Mouse (Mus musculus) liver, adult 2 months (tissue): ENCODE measurements at regions not wholly inside any gene's neighbourhood (a gene's known extent, or its start where the extent isn't known, plus 50 kb on each side); places are given as distances from the start of the nearest gene placed in this dataset.

Experiments used
- DNase-seq: peaks from one replicate; pipeline ENCODE4 v3.0.0-alpha.2; 2011; ENCODE audit warnings: low read depth, low spot score; ENCODE audit errors: extremely low read depth
- H3K27ac ChIP-seq: fragments of 200-500 bp; replicated peaks from 2 replicates; pipeline ENCODE4 v1.5.1; 2012; ENCODE audit warnings: low read depth, mild to moderate bottlenecking, control low read depth, inconsistent platforms, low read length; ENCODE audit not compliant: insufficient read depth
- H3K27me3 ChIP-seq: fragments of 200-500 bp; 2 replicates; pipeline ENCODE4 v1.6.1; 2012; ENCODE audit warnings: mild to moderate bottlenecking, moderate library complexity, low read length, inconsistent platforms; ENCODE audit not compliant: control insufficient read depth, insufficient read depth
- H3K36me3 ChIP-seq: fragments of 200-500 bp; 2 replicates; pipeline ENCODE4 v1.6.1; 2012; ENCODE audit warnings: low read length, inconsistent platforms; ENCODE audit not compliant: control insufficient read depth, insufficient read depth
- H3K4me1 ChIP-seq: fragments of 200-500 bp; 2 replicates; pipeline ENCODE4 v1.6.1; 2011; ENCODE audit warnings: low read length; ENCODE audit not compliant: control insufficient read depth, insufficient read depth
- H3K4me3 ChIP-seq: fragments of 200-500 bp; 2 replicates; pipeline ENCODE4 v1.5.1; 2011; ENCODE audit warnings: low read depth, mild to moderate bottlenecking, control low read depth, low read length, moderate library complexity; ENCODE audit not compliant: insufficient read depth
- H3K79me2 ChIP-seq: fragments of 200-500 bp; 2 replicates; pipeline ENCODE4 v1.6.1; 2012; ENCODE audit warnings: inconsistent platforms, mild to moderate bottlenecking, low read length, moderate library complexity; ENCODE audit not compliant: control insufficient read depth, insufficient read depth
- H3K9ac ChIP-seq: fragments of 200-500 bp; 2 replicates; pipeline ENCODE4 v1.6.1; 2012; ENCODE audit warnings: low read depth, mild to moderate bottlenecking, control low read depth, inconsistent platforms, low read length
- CTCF ChIP-seq: fragments of 200-500 bp; IDR thresholded peaks from 2 replicates; pipeline ENCODE4 v1.5.1; 2011; ENCODE audit warnings: low read depth, low read length, control low read depth
- POLR2A ChIP-seq: fragments of 200-500 bp; IDR thresholded peaks from 2 replicates; pipeline ENCODE4 v1.6.1; 2011; ENCODE audit warnings: low read length, control low read depth; ENCODE audit not compliant: insufficient read depth; ENCODE audit errors: extremely low read depth
- whole genome bisulfite sequencing: fragments of 180-500 bp; shearing (Covaris S2); methylation state at CpG from one replicate; pipeline ENCODE4 v1.1.7; 2018; 5-methylcytosine and 5-hydroxymethylcytosine counted together

- Histone ChIP-seq H3K4me3 (no peak overlapping the region), H3K36me3 (no peaks in the 10 kb centered on the region), H3K4me1 (no peaks in the 10 kb centered on the region), H3K27ac (no peak overlapping the region), H3K9ac (no peak overlapping the region), H3K27me3 (no peaks in the 10 kb centered on the region), H3K79me2 (no peaks in the 10 kb centered on the region)
- 81% methylated on average over 14 of the region's 14 CpGs for WGBS
- no peak for TF ChIP-seq CTCF
- no peak for TF ChIP-seq POLR2A
- no peak for DNase-seq
Measured at GRCm38 (mm10) chr7:118296856-118297518, 53.5 kb upstream of the Smg1 start.

- Histone ChIP-seq H3K4me1 (no peaks in the 10 kb centered on the region), H3K4me3 (no peak overlapping the region), H3K36me3 (no peaks in the 10 kb centered on the region), H3K27ac (no peak overlapping the region), H3K27me3 (no peaks in the 10 kb centered on the region), H3K79me2 (no peaks in the 10 kb centered on the region), H3K9ac (no peak overlapping the region)
- 70% methylated on average over 6 of the region's 6 CpGs for WGBS
- DNase-seq = peak; percentile 40
- TF ChIP-seq CTCF (no peak), POLR2A (no peak)
Measured at GRCm38 (mm10) chr7:118295855-118296254, 52.4 kb upstream of the Smg1 start.

GRCm38 (mm10) chr7:118295275-118295674 is 51.8 kb upstream of the Smg1 start:
- Histone ChIP-seq H3K4me1 (no peaks in the 10 kb centered on the region), H3K27me3 (no peaks in the 10 kb centered on the region), H3K36me3 (no peaks in the 10 kb centered on the region), H3K27ac (no peak overlapping the region), H3K9ac (no peak overlapping the region), H3K4me3 (no peak overlapping the region), H3K79me2 (no peaks in the 10 kb centered on the region)
- WGBS = 81% methylated on average over 11 of the region's 11 CpGs
- TF ChIP-seq CTCF (peak; percentile 65), POLR2A (no peak)
- no peak for DNase-seq

DNA sequence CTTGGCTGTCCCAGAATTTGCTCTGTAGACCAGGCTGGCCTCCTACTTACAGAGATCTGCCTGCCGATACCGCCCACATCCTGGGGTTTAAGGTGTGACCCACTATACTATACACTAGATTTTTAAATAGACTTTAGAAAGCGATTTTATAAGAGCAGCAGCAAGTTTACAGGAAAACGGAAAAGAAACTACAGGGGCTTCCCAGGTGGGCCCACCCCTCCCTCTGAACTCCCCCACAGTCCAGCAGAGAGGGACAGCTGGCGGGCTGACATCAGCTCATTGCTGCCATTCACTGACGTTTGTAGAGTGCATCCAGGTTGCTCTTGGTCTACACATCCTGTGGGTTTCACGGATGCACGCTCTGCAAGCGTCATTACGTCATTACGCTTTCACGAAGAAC is 51.2 kb upstream of the Smg1 start:
- 94% methylated on average over 12 of the region's 12 CpGs for WGBS
- H3K27ac ChIP-seq = no peak overlapping the region
- no peaks in the 10 kb centered on the region for H3K4me1 ChIP-seq
- H3K4me3 ChIP-seq = no peak overlapping the region
- no peak overlapping the region for H3K9ac ChIP-seq
- DNase-seq = no peak
- TF ChIP-seq CTCF (no peak), POLR2A (no peak)
- no peaks in the 10 kb centered on the region for H3K79me2 ChIP-seq
- no peaks in the 10 kb centered on the region for H3K36me3 ChIP-seq
- H3K27me3 ChIP-seq = no peaks in the 10 kb centered on the region
